Mouse (Mus musculus): ENCODE measurements around the gene Klhl23.

DNA sequence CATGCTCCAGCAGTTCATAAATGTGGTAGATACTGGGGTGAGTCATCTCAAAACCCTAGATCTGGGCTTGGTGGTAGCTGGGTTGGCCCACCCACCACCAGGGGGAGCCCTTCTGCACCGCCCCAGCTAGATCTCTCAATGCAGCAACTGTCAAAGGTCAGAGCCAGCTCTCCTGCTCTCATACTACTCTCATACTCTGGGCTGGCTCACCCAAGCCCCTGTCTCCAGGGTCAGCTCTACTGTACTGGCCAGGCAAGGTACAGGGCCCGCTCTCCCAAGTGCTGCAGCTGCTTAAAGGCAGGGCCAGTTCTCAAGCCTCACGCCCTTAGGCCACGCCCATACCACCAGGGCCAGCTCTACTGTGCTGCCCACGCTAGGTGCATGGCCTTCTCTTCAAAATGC, 18.8 kb upstream of the Klhl23 start:
- TF ChIP-seq CTCF (IDR thresholded peaks at IDR 0.05; ENCODE audit: low read depth), result peak; percentile 80
- TF ChIP-seq EP300 (optimal IDR thresholded peaks at IDR 0.05), result no peak
